Mouse (Mus musculus): ENCODE measurements around the gene Pi4kb. TPM values are rescaled to one million over a fixed set of nuclear protein-coding genes. Genes with fewer than 3 reads are reported as not detected.
A peak's percentile ranks its signal among the peaks of the same experiment; 100 is the strongest.
"Not testable (repeated sequence)": the region's sequence is repeated elsewhere in the genome, so short reads cannot be mapped to it uniquely, and the experiment has no call there.

Pi4kb gene
- polyA plus RNA-seq, 1 experiment: 33.2 TPM

DNA sequence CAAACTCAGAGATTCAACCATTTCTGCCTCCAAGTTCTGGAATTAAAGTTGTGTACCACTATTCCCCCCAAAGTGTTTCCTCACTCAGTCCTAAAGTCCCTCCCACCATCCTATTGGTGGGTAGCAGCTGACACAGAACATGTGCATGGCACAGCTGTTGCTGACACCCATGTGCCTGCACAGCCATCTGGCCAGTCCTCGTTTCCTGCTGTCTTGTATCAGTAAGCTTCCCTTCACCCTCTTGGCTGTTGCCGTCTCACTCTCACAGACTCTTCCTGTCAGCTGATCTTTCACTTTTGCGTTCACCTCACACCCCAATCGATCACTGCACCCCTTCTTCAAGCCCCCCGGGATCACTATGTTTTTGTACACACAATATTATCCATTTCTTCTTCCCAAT lies 53.2 kb downstream of the Pi4kb start:
- no peaks in the 10 kb centered on the region for H3K27me3 ChIP-seq (ENCODE audit: control insufficient read depth, insufficient read depth, insufficient read length)
- peaks cover 28% of the 10 kb centered on the region for H3K36me3 ChIP-seq (ENCODE audit: control insufficient read depth, insufficient read depth)
- TF ChIP-seq MYOG (IDR thresholded peaks at IDR 0.05; ENCODE audit: control insufficient read depth, extremely low read depth, insufficient read length): no peak
- H3K79me2 ChIP-seq (ENCODE audit: control insufficient read depth, insufficient read depth): no peaks in the 10 kb centered on the region
- H3K79me3 ChIP-seq (ENCODE audit: low read depth): no peaks in the 10 kb centered on the region
- no peak overlapping the region for H3K4me3 ChIP-seq (ENCODE audit: insufficient read depth, poor library complexity, severe bottlenecking)
- H3ac ChIP-seq (ENCODE audit: control insufficient read depth, insufficient read length, low read depth): no peak overlapping the region

DNA sequence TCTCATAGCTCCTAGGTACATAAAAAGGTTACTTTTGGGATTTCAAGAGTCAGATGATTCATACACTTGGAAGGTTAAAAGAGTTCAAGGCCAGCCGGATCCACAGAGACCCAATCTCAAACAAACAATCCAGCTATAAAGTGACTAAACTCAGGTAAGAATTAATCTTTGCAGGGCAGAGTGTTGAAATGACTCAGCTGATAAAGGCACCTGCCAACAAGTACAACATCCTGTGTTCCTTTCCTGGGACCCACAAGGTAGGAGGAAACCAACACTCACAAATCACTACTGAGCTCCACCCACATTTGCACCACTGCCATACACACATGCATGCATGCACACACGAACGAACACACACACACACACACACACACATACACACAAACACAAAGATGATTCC lies 54.1 kb downstream of the Pi4kb start:
- no peak overlapping the region for H3K4me3 ChIP-seq (ENCODE audit: insufficient read depth, poor library complexity, severe bottlenecking)
- TF ChIP-seq USF1 (IDR thresholded peaks at IDR 0.05; ENCODE audit: low read depth) (no peak), FOSL1 (IDR thresholded peaks at IDR 0.05; ENCODE audit: insufficient read depth, low read length, poor library complexity, severe bottlenecking) (no peak), CEBPB (IDR thresholded peaks at IDR 0.05; ENCODE audit: low read depth) (no peak), MYOD1 (IDR thresholded peaks at IDR 0.05; ENCODE audit: control insufficient read depth, insufficient read length, low read depth) (no peak), CTCF (IDR thresholded peaks at IDR 0.05; ENCODE audit: control insufficient read depth, insufficient read depth, insufficient read length) (no peak), MAX (IDR thresholded peaks at IDR 0.05) (no peak), MYOG (IDR thresholded peaks at IDR 0.05; ENCODE audit: control insufficient read depth, extremely low read depth, insufficient read length) (no peak)
- H3K79me2 ChIP-seq (ENCODE audit: control insufficient read depth, insufficient read depth): no peaks in the 10 kb centered on the region
- peaks cover 37% of the 10 kb centered on the region for H3K36me3 ChIP-seq (ENCODE audit: control insufficient read depth, insufficient read depth)
- H3ac ChIP-seq (ENCODE audit: control insufficient read depth, insufficient read length, low read depth): no peak overlapping the region
- H3K27me3 ChIP-seq (ENCODE audit: control insufficient read depth, insufficient read depth, insufficient read length): no peaks in the 10 kb centered on the region
- H3K79me3 ChIP-seq (ENCODE audit: low read depth): no peaks in the 10 kb centered on the region

DNA sequence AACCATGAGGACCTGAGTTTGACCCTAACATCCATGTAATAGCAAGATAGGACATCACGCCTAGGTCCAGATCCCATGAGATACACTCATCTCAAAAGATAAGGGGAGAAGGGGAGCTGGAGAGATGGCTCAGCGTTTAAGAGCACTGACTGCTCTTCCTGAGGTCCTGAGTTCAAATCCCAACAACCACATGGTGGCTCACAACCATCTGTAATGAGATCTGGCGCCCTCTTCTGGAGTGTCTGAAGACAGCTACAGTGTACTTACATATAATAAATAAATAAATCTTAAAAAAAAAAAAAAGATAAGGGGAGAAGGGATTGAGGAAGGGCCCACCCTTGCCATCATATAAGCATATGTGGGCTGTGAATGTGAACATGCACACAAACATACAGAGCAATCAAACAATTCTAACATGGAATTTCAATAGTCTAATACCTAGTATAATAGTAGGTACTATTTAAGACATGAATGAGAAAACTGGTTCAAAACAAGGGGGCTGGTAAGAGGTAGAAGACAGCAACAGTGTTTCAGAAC lies 54.8 kb downstream of the Pi4kb start:
- not testable (repeated sequence) for H3K4me3 ChIP-seq (ENCODE audit: insufficient read depth, poor library complexity, severe bottlenecking); H3K27me3 ChIP-seq (ENCODE audit: control insufficient read depth, insufficient read depth, insufficient read length); H3K79me3 ChIP-seq (ENCODE audit: low read depth); H3ac ChIP-seq (ENCODE audit: control insufficient read depth, insufficient read length, low read depth); H3K79me2 ChIP-seq (ENCODE audit: control insufficient read depth, insufficient read depth)
- peaks cover 44% of the 10 kb centered on the region for H3K36me3 ChIP-seq (ENCODE audit: control insufficient read depth, insufficient read depth)

GRCm38 (mm10) chr3:95029953-95030352 lies 55.4 kb downstream of the Pi4kb start:
- Histone ChIP-seq H3K79me2 (ENCODE audit: control insufficient read depth, insufficient read depth) (no peaks in the 10 kb centered on the region), H3K4me3 (ENCODE audit: insufficient read depth, poor library complexity, severe bottlenecking) (no peak overlapping the region), H3K27me3 (ENCODE audit: control insufficient read depth, insufficient read depth, insufficient read length) (no peaks in the 10 kb centered on the region), H3K79me3 (ENCODE audit: low read depth) (no peaks in the 10 kb centered on the region), H3K36me3 (ENCODE audit: control insufficient read depth, insufficient read depth) (peaks cover 50% of the 10 kb centered on the region), H3ac (ENCODE audit: control insufficient read depth, insufficient read length, low read depth) (no peak overlapping the region)
- TF ChIP-seq FOSL1 (IDR thresholded peaks at IDR 0.05; ENCODE audit: insufficient read depth, low read length, poor library complexity, severe bottlenecking): no peak
- TF ChIP-seq MYOG (IDR thresholded peaks at IDR 0.05; ENCODE audit: control insufficient read depth, extremely low read depth, insufficient read length): no peak
- TF ChIP-seq CTCF (IDR thresholded peaks at IDR 0.05; ENCODE audit: control insufficient read depth, insufficient read depth, insufficient read length): no peak
- TF ChIP-seq CEBPB (IDR thresholded peaks at IDR 0.05; ENCODE audit: low read depth): no peak
- no peak for TF ChIP-seq USF1 (IDR thresholded peaks at IDR 0.05; ENCODE audit: low read depth)
- no peak for TF ChIP-seq MYOD1 (IDR thresholded peaks at IDR 0.05; ENCODE audit: control insufficient read depth, insufficient read length, low read depth)
- TF ChIP-seq MAX (IDR thresholded peaks at IDR 0.05): no peak

DNA sequence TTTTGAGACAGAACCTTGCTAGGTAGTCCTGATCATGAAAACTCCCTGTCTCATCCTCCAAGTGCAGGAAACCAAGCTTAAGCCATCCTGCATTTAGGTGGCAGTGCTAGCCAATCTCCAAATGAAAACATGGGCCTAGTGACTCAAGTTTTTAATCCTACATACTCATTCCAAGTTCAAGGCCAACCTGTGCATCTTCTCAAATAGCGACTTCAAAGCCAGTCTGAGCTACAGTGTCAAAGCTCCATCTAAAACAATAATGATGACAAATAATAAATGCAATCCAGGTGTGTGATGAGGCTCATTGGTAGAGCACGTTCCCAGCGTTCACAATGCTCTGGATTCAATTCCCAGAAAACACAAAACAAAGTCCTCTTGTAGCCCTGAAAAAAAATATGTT lies 67.1 kb downstream of the Pi4kb start:
- Histone ChIP-seq H3K79me3 (ENCODE audit: low read depth) (peaks cover 52% of the 10 kb centered on the region), H3ac (ENCODE audit: control insufficient read depth, insufficient read length, low read depth) (peak overlapping the region; percentile 46), H3K27me3 (ENCODE audit: control insufficient read depth, insufficient read depth, insufficient read length) (no peaks in the 10 kb centered on the region), H3K4me3 (ENCODE audit: insufficient read depth, poor library complexity, severe bottlenecking) (peak overlapping the region; percentile 82), H3K79me2 (ENCODE audit: control insufficient read depth, insufficient read depth) (peaks cover 58% of the 10 kb centered on the region), H3K36me3 (ENCODE audit: control insufficient read depth, insufficient read depth) (peaks cover 36% of the 10 kb centered on the region)
- TF ChIP-seq CEBPB (IDR thresholded peaks at IDR 0.05; ENCODE audit: low read depth) (no peak), CTCF (IDR thresholded peaks at IDR 0.05; ENCODE audit: control insufficient read depth, insufficient read depth, insufficient read length) (no peak), USF1 (IDR thresholded peaks at IDR 0.05; ENCODE audit: low read depth) (no peak), MYOD1 (IDR thresholded peaks at IDR 0.05; ENCODE audit: control insufficient read depth, insufficient read length, low read depth) (no peak), FOSL1 (IDR thresholded peaks at IDR 0.05; ENCODE audit: insufficient read depth, low read length, poor library complexity, severe bottlenecking) (no peak), MAX (IDR thresholded peaks at IDR 0.05) (no peak), MYOG (IDR thresholded peaks at IDR 0.05; ENCODE audit: control insufficient read depth, extremely low read depth, insufficient read length) (no peak)

DNA sequence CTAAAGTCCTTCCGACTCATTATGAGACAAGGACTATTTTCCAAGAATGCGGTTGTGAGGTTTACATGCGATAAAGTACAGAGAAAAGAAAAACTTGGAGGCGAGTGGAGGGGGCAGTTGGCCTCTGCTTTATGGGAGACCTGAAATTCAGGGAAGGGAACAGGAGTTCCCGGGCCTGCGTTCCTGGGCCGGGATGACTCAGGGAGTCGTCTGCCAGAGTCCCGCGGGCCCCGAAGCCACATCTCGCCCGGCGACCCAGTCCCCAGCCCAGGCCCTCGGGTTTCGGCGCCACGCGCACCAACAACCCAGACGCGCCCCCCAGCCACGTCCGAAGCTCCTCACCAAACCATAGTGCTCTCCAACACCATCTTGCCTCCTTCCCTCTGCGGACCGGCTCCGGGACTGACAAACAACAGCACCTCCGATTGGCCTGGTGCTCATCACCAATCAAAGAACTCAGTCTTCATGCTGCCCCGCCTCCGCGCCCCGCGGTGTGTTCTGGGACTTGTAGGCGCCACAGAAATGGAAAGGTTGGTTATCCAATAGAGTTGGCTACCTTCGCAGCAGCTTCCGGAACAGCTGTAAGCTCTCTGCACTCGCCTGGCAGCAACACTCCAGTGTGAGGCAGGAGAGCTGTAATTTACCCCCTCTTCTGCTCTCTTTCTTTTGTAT lies 67.8 kb downstream of the Pi4kb start, which contains the start of gene Psmd4:
Gene Psmd4 (minus strand): TSS at position 449 of the 672 bp plus-strand sequence.
- TF ChIP-seq MYOG (IDR thresholded peaks at IDR 0.05; ENCODE audit: control insufficient read depth, extremely low read depth, insufficient read length): no peak
- no peak for TF ChIP-seq MAX (IDR thresholded peaks at IDR 0.05)
- peak; percentile 40 for TF ChIP-seq MYOD1 (IDR thresholded peaks at IDR 0.05; ENCODE audit: control insufficient read depth, insufficient read length, low read depth)
- no peak for TF ChIP-seq USF1 (IDR thresholded peaks at IDR 0.05; ENCODE audit: low read depth)
- no peak for TF ChIP-seq CTCF (IDR thresholded peaks at IDR 0.05; ENCODE audit: control insufficient read depth, insufficient read depth, insufficient read length)
- Histone ChIP-seq H3K36me3 (ENCODE audit: control insufficient read depth, insufficient read depth) (peaks cover 30% of the 10 kb centered on the region), H3K4me3 (ENCODE audit: insufficient read depth, poor library complexity, severe bottlenecking) (peak within 1 kb of the TSS; percentile 82), H3ac (ENCODE audit: control insufficient read depth, insufficient read length, low read depth) (peak within 1 kb of the TSS; percentile 95), H3K79me2 (ENCODE audit: control insufficient read depth, insufficient read depth) (peaks cover 51% of the 10 kb centered on the region), H3K79me3 (ENCODE audit: low read depth) (peaks cover 45% of the 10 kb centered on the region), H3K27me3 (ENCODE audit: control insufficient read depth, insufficient read depth, insufficient read length) (no peaks in the 10 kb centered on the region)
